In the genomic region with DNA sequence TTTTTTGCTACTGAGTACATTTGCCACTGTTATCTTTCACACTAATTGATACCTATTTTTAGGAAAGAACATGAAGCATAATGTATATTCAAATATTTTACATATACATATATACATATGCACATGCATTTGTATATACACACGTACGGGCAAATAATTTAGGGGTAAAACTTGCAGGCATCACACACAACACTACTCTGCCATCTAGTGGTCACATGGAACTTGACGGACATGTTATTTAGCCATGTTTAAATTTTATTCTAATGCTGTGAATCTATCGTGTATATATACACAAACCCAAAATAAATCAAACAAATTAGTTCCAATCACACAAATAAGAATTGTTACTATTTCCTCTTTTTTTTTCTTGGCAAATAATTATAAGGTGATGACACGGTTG, we compare ENCODE assay signal across 8 mouse cellular contexts.
DNase-seq lines count a peak whose midpoint lies in the region; ATAC-seq and TF ChIP-seq lines count a peak whose summit lies in the region.

No protein-coding gene starts in this region.

- no peaks in the 10 kb centered on the region for H3K36me3 ChIP-seq in liver, postnatal 0 days (replicated peaks; ENCODE audit: insufficient read depth, low read length)
- H3K36me3 ChIP-seq in liver, embryonic 12.5 days = no peaks in the 10 kb centered on the region

- no peaks in the 10 kb centered on the region for H3K9me3 ChIP-seq in liver, postnatal 0 days (ENCODE audit: low read length)
- no peaks in the 10 kb centered on the region for H3K9me3 ChIP-seq in liver, embryonic 12.5 days (replicated peaks)

- no peak overlapping the region for H3K27ac ChIP-seq in gastrocnemius, adult 2 months
- no peak overlapping the region for H3K27ac ChIP-seq in liver, postnatal 0 days (ENCODE audit: low read depth)
- H3K27ac ChIP-seq in liver, embryonic 12.5 days = no peak overlapping the region

- no peak overlapping the region for H3K4me2 ChIP-seq in liver, postnatal 0 days (ENCODE audit: low read depth, low read length)
- no peak overlapping the region for H3K4me2 ChIP-seq in liver, embryonic 12.5 days

- intact Hi-C loops in gastrocnemius, adult 2 months (cut with DNase I) = no loop called here
- intact Hi-C loops in gastrocnemius, postnatal 36 days (cut with DNase I) = loop anchor here (5.0 to 10.0 kb wide), 3 partner anchors 572 to 1168 kb away; no protein-coding TSS in a partner anchor

- H3K9ac ChIP-seq in liver, postnatal 0 days (replicated peaks) = no peak overlapping the region
- H3K9ac ChIP-seq in liver, embryonic 12.5 days = no peak overlapping the region

- no peak overlapping the region for H3K4me3 ChIP-seq in gastrocnemius, adult 2 months
- H3K4me3 ChIP-seq in liver, postnatal 0 days (ENCODE audit: low read depth, low read length) = no peak overlapping the region
- no peak overlapping the region for H3K4me3 ChIP-seq in liver, embryonic 12.5 days

- H3K27me3 ChIP-seq in liver, postnatal 0 days (ENCODE audit: insufficient read depth, low read length) = peaks cover 5% of the 10 kb centered on the region; the same call in 1 of the 2 replicates
- 0 out of 2 replicates have a peak, but pooled peaks cover 5% of the 10 kb centered on the region for H3K27me3 ChIP-seq in liver, embryonic 12.5 days (replicated peaks)

- peak; percentile 15 for DNase-seq in gastrocnemius, adult 2 months
- no peak for DNase-seq in gastrocnemius, postnatal 25 days
- DNase-seq in liver, postnatal 0 days = no peak
- peak; percentile 76 for DNase-seq in brain, adult 2 months (ENCODE audit: low read depth, low spot score)
- peak; percentile 34 for DNase-seq in lung, postnatal 36 days
- DNase-seq in gastrocnemius, postnatal 36 days = no peak

- peak; percentile 66 for TF ChIP-seq CTCF in gastrocnemius, adult 2 months (IDR thresholded peaks at IDR 0.05)
- peak; percentile 64 for TF ChIP-seq CTCF in liver, postnatal 0 days (IDR thresholded peaks at IDR 0.05; ENCODE audit: low read depth)

- no peak for ATAC-seq in liver, postnatal 0 days
- no peak for ATAC-seq in liver, embryonic 12.5 days
- no peak for ATAC-seq in activated CD4-positive, CD25-positive, alpha-beta regulatory T cell, adult 4 months

- H3K4me1 ChIP-seq in liver, postnatal 0 days (ENCODE audit: insufficient read depth) = no peaks in the 10 kb centered on the region
- H3K4me1 ChIP-seq in liver, embryonic 12.5 days = no peaks in the 10 kb centered on the region

- no peak for TF ChIP-seq EP300 in liver, postnatal 0 days (IDR thresholded peaks at IDR 0.05; ENCODE audit: low read depth)

- 36% methylated on average over 5 of the region's 5 CpGs for WGBS in liver, postnatal 0 days (ENCODE audit: insufficient replicate concordance)
- WGBS in liver, embryonic 12.5 days (ENCODE audit: insufficient replicate concordance) = 29% methylated on average over 5 of the region's 5 CpGs

Comparison
In these comparisons a context has a peak if more than half of its experiments do, and no peak if none do; other contexts are left out.
1. DNase-seq: peak in gastrocnemius, adult 2 months (single experiment), brain, adult 2 months (single experiment) and lung, postnatal 36 days (single experiment); none in gastrocnemius, postnatal 25 days (single experiment), liver, postnatal 0 days (single experiment) and gastrocnemius, postnatal 36 days (0 of 2).